In the genomic region with DNA sequence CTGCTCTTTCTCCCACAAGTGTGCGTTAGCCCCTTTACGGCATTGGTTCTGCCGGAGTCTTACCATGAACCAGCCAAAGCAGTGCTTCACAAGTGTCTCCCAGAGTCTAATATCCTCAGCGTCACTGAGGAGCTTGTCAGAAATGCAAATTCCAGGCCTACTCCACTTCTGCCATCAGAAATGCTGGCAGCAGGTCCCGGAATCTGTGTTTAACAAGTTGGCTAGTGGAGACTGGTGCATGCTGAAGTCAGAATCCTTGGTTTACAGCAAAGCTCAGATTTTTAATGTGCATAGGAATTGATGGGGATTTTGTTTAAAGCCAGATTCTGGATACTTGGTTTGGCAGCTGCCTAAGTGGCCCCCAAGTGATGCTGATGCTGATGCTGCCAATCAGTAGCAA, we compare ENCODE assay signal across 23 mouse cellular contexts.
DNase-seq lines count a peak whose midpoint lies in the region; ATAC-seq lines count a peak whose summit lies in the region.
"Had no signal": no experiment of that assay in that cellular context is flagged by ENCODE, and none has a peak within 500 bp of the region (broad histone marks: within the 10 kb centered on the region; RNA-seq: fewer than 3 reads in every experiment).

No protein-coding gene starts in this region.

- no peak overlapping the region for H3K4me2 ChIP-seq in hindbrain, embryonic 14.5 days (replicated peaks)
- H3K4me2 ChIP-seq in hindbrain, embryonic 12.5 days (replicated peaks): no peak overlapping the region
- no peak overlapping the region for H3K4me2 ChIP-seq in midbrain, embryonic 13.5 days (replicated peaks)
- H3K4me2 ChIP-seq in midbrain, embryonic 14.5 days (ENCODE audit: low read length): no peak overlapping the region
- no peak overlapping the region for H3K4me2 ChIP-seq in forebrain, embryonic 15.5 days (replicated peaks)
- H3K4me2 ChIP-seq: embryonic facial prominence, embryonic 13.5 days; heart, embryonic 11.5 days; hindbrain, embryonic 13.5 days; kidney, embryonic 15.5 days; limb, embryonic 15.5 days; liver, embryonic 15.5 days; neural tube, embryonic 15.5 days had no signal

- peaks cover 50% of the 10 kb centered on the region for H3K4me1 ChIP-seq in hindbrain, embryonic 14.5 days (replicated peaks; ENCODE audit: control insufficient read depth, insufficient read depth, low read length)
- H3K4me1 ChIP-seq in hindbrain, embryonic 12.5 days: peaks cover 65% of the 10 kb centered on the region
- H3K4me1 ChIP-seq in midbrain, embryonic 13.5 days (replicated peaks): peaks cover 80% of the 10 kb centered on the region
- peaks cover 60% of the 10 kb centered on the region for H3K4me1 ChIP-seq in midbrain, embryonic 14.5 days (ENCODE audit: control insufficient read depth, insufficient read depth, low read length)
- H3K4me1 ChIP-seq in forebrain, embryonic 15.5 days: peaks cover 51% of the 10 kb centered on the region
- H3K4me1 ChIP-seq: kidney, embryonic 15.5 days; liver, embryonic 15.5 days had no signal

- no peaks in the 10 kb centered on the region for H3K27me3 ChIP-seq in hindbrain, embryonic 14.5 days (ENCODE audit: control insufficient read depth, insufficient read depth, low read length)
- no peaks in the 10 kb centered on the region for H3K27me3 ChIP-seq in hindbrain, embryonic 12.5 days
- H3K27me3 ChIP-seq in midbrain, embryonic 13.5 days: no peaks in the 10 kb centered on the region
- no peaks in the 10 kb centered on the region for H3K27me3 ChIP-seq in midbrain, embryonic 14.5 days (ENCODE audit: control insufficient read depth, insufficient read depth, low read length)
- H3K27me3 ChIP-seq in forebrain, embryonic 15.5 days: no peaks in the 10 kb centered on the region
- H3K27me3 ChIP-seq: embryonic facial prominence, embryonic 13.5 days; hindbrain, embryonic 13.5 days; kidney, embryonic 15.5 days; limb, embryonic 15.5 days; liver, embryonic 15.5 days; neural tube, embryonic 15.5 days had no signal

- no peak overlapping the region for H3K4me3 ChIP-seq in hindbrain, embryonic 14.5 days (replicated peaks; ENCODE audit: low read length)
- H3K4me3 ChIP-seq in hindbrain, embryonic 12.5 days: no peak overlapping the region
- no peak overlapping the region for H3K4me3 ChIP-seq in midbrain, embryonic 13.5 days (replicated peaks)
- no peak overlapping the region for H3K4me3 ChIP-seq in midbrain, embryonic 14.5 days (replicated peaks; ENCODE audit: low read depth, low read length)
- no peak overlapping the region for H3K4me3 ChIP-seq in forebrain, embryonic 15.5 days
- H3K4me3 ChIP-seq: embryonic facial prominence, embryonic 13.5 days; gastrocnemius, adult 2 months; hindbrain, embryonic 13.5 days; kidney, embryonic 15.5 days; limb, embryonic 15.5 days; liver, embryonic 15.5 days; midbrain, embryonic 10.5 days; neural tube, embryonic 15.5 days had no signal

- H3K27ac ChIP-seq in hindbrain, embryonic 14.5 days: no peak overlapping the region
- H3K27ac ChIP-seq in hindbrain, embryonic 12.5 days: no peak overlapping the region
- H3K27ac ChIP-seq in midbrain, embryonic 13.5 days: 0 out of 2 replicates have a peak overlapping the region, but pooled peaks have one; percentile 40
- H3K27ac ChIP-seq in midbrain, embryonic 14.5 days (replicated peaks; ENCODE audit: low read depth, low read length): no peak overlapping the region
- peak overlapping the region; percentile 57 for H3K27ac ChIP-seq in forebrain, embryonic 15.5 days (replicated peaks)
- H3K27ac ChIP-seq: embryonic facial prominence, embryonic 13.5 days; gastrocnemius, adult 2 months; kidney, embryonic 15.5 days; limb, embryonic 15.5 days; liver, embryonic 15.5 days; macrophage; midbrain, embryonic 10.5 days; neural tube, embryonic 15.5 days had no signal

- peak; percentile 22 for DNase-seq in hindbrain, embryonic 14.5 days (ENCODE audit: low spot score)
- no peak for DNase-seq in midbrain, embryonic 14.5 days
- peak; percentile 33 to 71 for DNase-seq in layer of hippocampus, postnatal 14 days (ENCODE audit: low spot score in 2 of 2)
- no peak for DNase-seq in cerebellum, adult 8-10 months
- no peak for DNase-seq in T-cell, adult 2 months (ENCODE audit: low spot score)
- DNase-seq: B cell, adult 2 months; cerebellum, adult 9-11 months; gastrocnemius, adult 2 months; heart, postnatal 10 days; right cerebral cortex, postnatal 4 days; thymus, postnatal 25 days had no signal

- no peak for ATAC-seq in hindbrain, embryonic 14.5 days (ENCODE audit: low FRiP score)
- ATAC-seq in hindbrain, embryonic 12.5 days (ENCODE audit: low FRiP score): no peak
- ATAC-seq in midbrain, embryonic 13.5 days: no peak
- ATAC-seq in midbrain, embryonic 14.5 days (ENCODE audit: low FRiP score, low TSS enrichment): no peak
- ATAC-seq in forebrain, embryonic 15.5 days (replicated peaks): peak; percentile 23; the same call in 1 of the 2 replicates

- no peaks in the 10 kb centered on the region for H3K9me3 ChIP-seq in hindbrain, embryonic 14.5 days (ENCODE audit: control insufficient read depth, low read length)
- no peaks in the 10 kb centered on the region for H3K9me3 ChIP-seq in hindbrain, embryonic 12.5 days (replicated peaks)
- no peaks in the 10 kb centered on the region for H3K9me3 ChIP-seq in midbrain, embryonic 13.5 days
- no peaks in the 10 kb centered on the region for H3K9me3 ChIP-seq in midbrain, embryonic 14.5 days (ENCODE audit: control insufficient read depth, low read length)
- H3K9me3 ChIP-seq in forebrain, embryonic 15.5 days: no peaks in the 10 kb centered on the region
- H3K9me3 ChIP-seq: embryonic facial prominence, embryonic 13.5 days; hindbrain, embryonic 13.5 days; kidney, embryonic 15.5 days; limb, embryonic 15.5 days; liver, embryonic 15.5 days; midbrain, embryonic 10.5 days; neural tube, embryonic 15.5 days had no signal

- H3K36me3 ChIP-seq in hindbrain, embryonic 14.5 days (replicated peaks; ENCODE audit: control insufficient read depth, insufficient read depth): no peaks in the 10 kb centered on the region
- no peaks in the 10 kb centered on the region for H3K36me3 ChIP-seq in hindbrain, embryonic 12.5 days
- no peaks in the 10 kb centered on the region for H3K36me3 ChIP-seq in midbrain, embryonic 13.5 days
- H3K36me3 ChIP-seq in midbrain, embryonic 14.5 days (ENCODE audit: control insufficient read depth, insufficient read depth, low read length): no peaks in the 10 kb centered on the region
- no peaks in the 10 kb centered on the region for H3K36me3 ChIP-seq in forebrain, embryonic 15.5 days
- H3K36me3 ChIP-seq: embryonic facial prominence, embryonic 13.5 days; hindbrain, embryonic 13.5 days; kidney, embryonic 15.5 days; limb, embryonic 15.5 days; liver, embryonic 15.5 days; midbrain, embryonic 10.5 days; neural tube, embryonic 15.5 days had no signal

- no peak overlapping the region for H3K9ac ChIP-seq in hindbrain, embryonic 14.5 days
- no peak overlapping the region for H3K9ac ChIP-seq in hindbrain, embryonic 12.5 days
- H3K9ac ChIP-seq in midbrain, embryonic 13.5 days (replicated peaks): no peak overlapping the region
- no peak overlapping the region for H3K9ac ChIP-seq in midbrain, embryonic 14.5 days (replicated peaks; ENCODE audit: low read length)
- no peak overlapping the region for H3K9ac ChIP-seq in forebrain, embryonic 15.5 days (replicated peaks)
- H3K9ac ChIP-seq: embryonic facial prominence, embryonic 13.5 days; hindbrain, embryonic 13.5 days; kidney, embryonic 15.5 days; limb, embryonic 15.5 days; liver, embryonic 15.5 days; neural tube, embryonic 15.5 days had no signal

- WGBS in hindbrain, embryonic 14.5 days: 69% methylated on average over 5 of the region's 5 CpGs
- WGBS in hindbrain, embryonic 12.5 days: 80% methylated on average over 5 of the region's 5 CpGs
- WGBS in midbrain, embryonic 13.5 days: 70% methylated on average over 5 of the region's 5 CpGs
- 68% methylated on average over 5 of the region's 5 CpGs for WGBS in midbrain, embryonic 14.5 days
- WGBS in forebrain, embryonic 15.5 days: 59% methylated on average over 5 of the region's 5 CpGs

Comparison
In these comparisons a context has a peak if more than half of its experiments do, and no peak if none do; other contexts are left out.
1. H3K27ac ChIP-seq: peak in midbrain, embryonic 13.5 days (single experiment) and forebrain, embryonic 15.5 days (single experiment); none in hindbrain, embryonic 14.5 days (single experiment), hindbrain, embryonic 12.5 days (single experiment) and midbrain, embryonic 14.5 days (single experiment).
2. DNase-seq: peak in hindbrain, embryonic 14.5 days (single experiment) and layer of hippocampus, postnatal 14 days (2 of 2); none in midbrain, embryonic 14.5 days (single experiment), cerebellum, adult 8-10 months (single experiment) and T-cell, adult 2 months (single experiment).